Mouse (Mus musculus) embryonic facial prominence, embryonic 11.5 days (tissue): ENCODE data around the gene Polg2. TPM values are rescaled to one million over a fixed set of nuclear protein-coding genes. Genes with fewer than 3 reads are reported as not detected.

ENCODE experiments used
- ATAC-seq: fragments of 200-750 bp; cut with Nextera tagmentation; replicated peaks from 2 replicates; pipeline ENCODE4 v1.8.0; 2017; ENCODE audit warnings: low read depth; ENCODE audit not compliant: insufficient number of reproducible peaks, low FRiP score, low TSS enrichment
- DNase-seq: peaks from one replicate; pipeline ENCODE4 v3.0.0-alpha.2; 2015; ENCODE audit warnings: low spot score
- H3K27ac ChIP-seq: fragments of 300-500 bp; sonication (generic); replicated peaks from 2 replicates; pipeline ENCODE4 v1.5.1; 2014; ENCODE audit warnings: mild to moderate bottlenecking, low read depth, low read length, control low read depth
- H3K27me3 ChIP-seq: fragments of 300-500 bp; sonication (generic); 2 replicates; pipeline ENCODE4 v1.6.1; 2014; ENCODE audit warnings: mild to moderate bottlenecking, low read length, moderate library complexity, mixed read lengths; ENCODE audit not compliant: control insufficient read depth, insufficient read depth
- H3K36me3 ChIP-seq: fragments of 300-500 bp; sonication (generic); replicated peaks from 2 replicates; pipeline ENCODE4 v1.6.1; 2014; ENCODE audit warnings: low read depth, mild to moderate bottlenecking, low read length, moderate library complexity, mixed read lengths; ENCODE audit not compliant: control insufficient read depth, insufficient read depth
- H3K4me1 ChIP-seq: fragments of 300-500 bp; sonication (generic); 2 replicates; pipeline ENCODE4 v1.6.1; 2014; ENCODE audit warnings: low read length, mixed read lengths; ENCODE audit not compliant: control insufficient read depth, insufficient read depth
- H3K4me2 ChIP-seq: fragments of 300-500 bp; sonication (generic); 2 replicates; pipeline ENCODE4 v1.6.1; 2014; ENCODE audit warnings: low read depth, mild to moderate bottlenecking, control low read depth, low read length, moderate library complexity
- H3K4me3 ChIP-seq: fragments of 300-500 bp; sonication (generic); 2 replicates; pipeline ENCODE4 v1.5.1; 2014; ENCODE audit warnings: low read depth, low read length, control low read depth
- H3K9ac ChIP-seq: fragments of 300-500 bp; sonication (generic); replicated peaks from 2 replicates; pipeline ENCODE4 v1.6.1; 2014; ENCODE audit warnings: mild to moderate bottlenecking, control low read depth, low read length
- H3K9me3 ChIP-seq: fragments of 300-500 bp; sonication (generic); replicated peaks from 2 replicates; pipeline ENCODE4 v1.6.1; 2016; ENCODE audit warnings: mild to moderate bottlenecking, low read length, inconsistent platforms, mixed read lengths; ENCODE audit not compliant: control insufficient read depth
- WGBS: fragments of 180-500 bp; shearing (Covaris S2); extraction: QIAGEN DNeasy Blood & Tissue Kit; methylation state at CpG from one replicate; pipeline ENCODE4 v1.1.7; 2014; 5-methylcytosine and 5-hydroxymethylcytosine counted together
- polyA plus RNA-seq: library from polyadenylated mRNA; unstranded; fragments of >200 nt; fragmentation: Nextera tagmentation; extraction: Ambion mirVana; gene quantifications from 2 replicates; pipeline ENCODE4 v1.2.1, GENCODE M21; 2014

The Polg2 gene
- 7.3 and 12.7 TPM in 2 replicates for polyA plus RNA-seq

DNA sequence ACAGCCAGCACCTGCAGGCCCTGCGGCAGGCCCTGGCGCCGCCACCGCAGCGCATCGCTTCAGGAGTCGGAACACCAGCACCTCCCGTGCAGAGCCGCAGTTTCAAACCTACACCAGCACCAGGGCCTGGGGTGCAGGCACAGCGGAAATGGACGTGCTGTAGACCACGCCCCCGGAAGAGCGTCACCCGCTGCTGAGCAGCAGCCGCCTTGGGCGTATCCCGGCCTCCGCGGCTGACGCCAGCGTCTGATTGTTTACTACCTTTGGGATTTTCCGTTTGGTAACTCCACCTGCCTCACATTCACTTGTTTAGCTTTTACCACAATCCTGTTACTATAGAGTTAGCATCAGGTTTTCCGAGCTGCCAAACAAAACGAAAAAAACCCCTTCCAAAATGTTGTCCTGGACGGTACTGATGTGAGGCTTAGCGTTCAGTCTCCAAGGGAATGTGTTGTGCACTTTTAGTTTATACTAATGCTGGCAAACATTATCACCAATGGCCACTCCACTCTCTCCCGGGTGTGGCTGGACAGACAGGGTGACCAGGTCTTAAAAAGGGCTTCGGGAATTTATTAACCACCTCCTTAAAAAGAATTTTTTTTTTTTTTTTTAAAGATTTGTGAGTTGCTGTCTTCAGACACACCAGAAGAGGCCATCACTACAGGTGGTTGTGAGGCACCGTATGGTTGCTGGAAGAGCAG lies at the start of gene Polg2:
Gene Polg2, minus strand, starts transcription at position 150 of the 701 bp plus-strand sequence.
- 2% methylated on average over 30 of the region's 30 CpGs for WGBS
- Histone ChIP-seq H3K9ac (peak within 1 kb of the TSS; percentile 91), H3K36me3 (peaks cover 6% of the 10 kb centered on the region; the same call in 1 of the 2 replicates), H3K27ac (peak within 1 kb of the TSS; percentile 91), H3K4me2 (peak within 1 kb of the TSS; percentile 87), H3K4me1 (no peaks in the 10 kb centered on the region), H3K4me3 (peak within 1 kb of the TSS; percentile 76), H3K27me3 (no peaks in the 10 kb centered on the region), H3K9me3 (no peaks in the 10 kb centered on the region)
- DNase-seq (peak; percentile 95), ATAC-seq (peak; percentile 97)

DNA sequence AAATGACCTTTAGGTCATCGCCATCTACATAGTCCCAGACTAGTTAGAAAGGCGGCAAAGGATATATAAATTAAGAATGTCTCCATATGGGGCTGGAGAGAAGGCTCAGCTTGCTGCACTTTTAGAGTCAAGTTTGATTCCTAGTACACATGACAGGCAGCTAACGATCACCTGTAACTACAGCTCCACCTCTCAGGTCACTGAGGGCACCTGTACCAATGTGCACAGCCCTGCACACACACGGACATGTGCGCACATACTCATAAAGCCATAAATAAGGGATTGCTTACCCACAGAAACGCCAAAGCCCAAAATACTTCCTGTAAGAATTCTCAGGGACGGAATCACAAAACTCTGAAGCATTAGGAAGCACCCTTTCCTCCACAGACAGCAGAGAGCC lies 48.7 kb upstream of the Polg2 start:
- WGBS = 89% methylated on average over 7 of the region's 7 CpGs

DNA sequence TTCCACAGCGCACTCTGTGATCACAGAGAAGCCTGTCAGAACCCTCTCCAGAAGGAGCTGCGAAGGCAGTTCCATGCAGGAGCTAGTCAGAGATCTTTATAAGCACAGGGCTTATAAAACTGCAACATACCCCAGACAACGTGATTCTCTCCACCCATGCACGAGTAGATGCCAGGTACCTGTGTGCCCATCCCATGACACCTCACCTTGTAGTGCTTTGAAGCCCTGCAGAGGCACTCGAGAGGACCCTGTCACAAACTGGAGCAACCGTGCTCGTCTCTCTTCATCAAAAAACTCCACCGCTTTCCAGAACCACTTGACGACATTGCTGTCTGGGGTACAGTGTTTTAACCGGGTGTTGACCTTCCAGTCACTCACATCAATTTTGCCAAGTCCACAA lies 45.1 kb upstream of the Polg2 start:
- H3K27me3 ChIP-seq = no peaks in the 10 kb centered on the region
- H3K9me3 ChIP-seq = no peaks in the 10 kb centered on the region
- 92% methylated on average over 10 of the region's 10 CpGs for WGBS
- ATAC-seq = no peak
- H3K4me1 ChIP-seq = no peaks in the 10 kb centered on the region
- H3K27ac ChIP-seq = no peak overlapping the region
- no peak overlapping the region for H3K9ac ChIP-seq
- H3K4me2 ChIP-seq = no peak overlapping the region
- no peak overlapping the region for H3K4me3 ChIP-seq
- no peak for DNase-seq
- H3K36me3 ChIP-seq = peaks cover under 1% of the 10 kb centered on the region; the same call in 1 of the 2 replicates

More for the DNA sequence above, 48.7 kb upstream of the Polg2 start:
- Histone ChIP-seq H3K27me3 (no peaks in the 10 kb centered on the region), H3K9me3 (no peaks in the 10 kb centered on the region), H3K4me1 (no peaks in the 10 kb centered on the region), H3K4me3 (no peak overlapping the region), H3K9ac (no peak overlapping the region), H3K36me3 (no peaks in the 10 kb centered on the region; the same call in 1 of the 2 replicates), H3K27ac (no peak overlapping the region), H3K4me2 (no peak overlapping the region)
- ATAC-seq (no peak), DNase-seq (no peak)

DNA sequence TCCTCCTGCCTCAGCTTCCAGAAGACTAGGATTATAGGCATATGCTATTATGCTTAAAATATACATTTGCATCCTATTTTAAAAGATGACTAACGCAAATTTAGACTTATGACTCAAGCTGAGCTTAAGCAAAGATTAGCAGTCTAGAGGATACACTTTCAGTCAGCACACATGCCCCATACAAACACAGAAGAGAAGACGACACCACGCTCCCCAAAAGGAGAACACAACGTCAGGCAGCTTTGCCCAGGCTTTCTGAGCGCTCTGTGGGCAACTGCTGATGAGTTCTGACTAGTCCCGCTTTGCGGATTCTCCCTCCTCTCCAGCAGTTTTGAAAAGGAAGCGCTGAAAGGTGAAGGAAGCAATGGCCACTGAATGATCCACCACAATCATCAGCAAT lies 44.4 kb upstream of the Polg2 start:
- no peak for ATAC-seq
- no peaks in the 10 kb centered on the region for H3K27me3 ChIP-seq
- H3K9ac ChIP-seq = no peak overlapping the region
- H3K36me3 ChIP-seq = peaks cover 2% of the 10 kb centered on the region; the same call in 1 of the 2 replicates
- no peak overlapping the region for H3K27ac ChIP-seq
- no peak overlapping the region for H3K4me2 ChIP-seq
- no peaks in the 10 kb centered on the region for H3K9me3 ChIP-seq
- 93% methylated on average over 8 of the region's 8 CpGs for WGBS
- H3K4me1 ChIP-seq = no peaks in the 10 kb centered on the region
- no peak for DNase-seq
- no peak overlapping the region for H3K4me3 ChIP-seq

DNA sequence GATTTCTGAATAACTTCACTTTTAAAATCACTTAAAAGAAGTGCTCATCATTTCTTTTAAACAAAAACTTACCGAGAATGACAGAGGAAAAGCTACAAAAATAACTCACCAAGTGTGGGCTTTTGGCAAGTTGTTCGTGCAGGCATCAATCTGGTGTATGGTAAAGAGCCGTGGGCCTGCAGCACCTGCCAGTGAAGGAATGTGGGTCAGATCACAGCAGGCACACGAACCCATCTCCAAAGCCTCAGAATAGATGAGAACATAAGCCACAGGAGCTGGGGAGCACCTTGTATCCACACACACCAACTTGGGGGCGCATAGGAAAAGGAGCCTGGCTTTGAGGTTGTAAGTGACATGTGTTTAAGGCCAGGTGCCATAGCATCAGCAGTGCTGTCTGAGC lies 43.6 kb upstream of the Polg2 start:
- WGBS = 93% methylated on average over 5 of the region's 5 CpGs
- peaks cover 2% of the 10 kb centered on the region; the same call in 1 of the 2 replicates for H3K36me3 ChIP-seq

DNA sequence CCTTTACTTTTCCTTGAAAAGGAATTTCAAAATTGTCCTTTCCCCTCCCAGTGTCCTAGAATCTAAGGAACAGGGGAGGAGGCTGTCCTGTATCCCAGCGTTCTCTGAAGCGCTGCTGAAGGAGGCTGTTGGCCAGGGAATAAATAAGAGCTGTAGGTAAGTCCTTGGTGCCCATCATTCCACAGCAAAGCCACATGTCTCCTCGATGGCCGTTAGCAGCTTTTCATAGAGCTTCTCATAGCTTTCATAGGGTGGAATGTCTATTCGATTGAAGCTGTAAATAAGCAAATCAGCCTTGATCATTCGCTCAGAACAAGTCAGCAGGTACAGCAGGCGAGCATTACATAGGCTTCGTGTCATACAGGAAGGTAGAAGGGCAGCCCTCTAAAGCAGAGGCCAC lies 43.2 kb upstream of the Polg2 start:
- Histone ChIP-seq H3K9me3 (no peaks in the 10 kb centered on the region), H3K4me1 (no peaks in the 10 kb centered on the region), H3K27ac (no peak overlapping the region), H3K27me3 (no peaks in the 10 kb centered on the region), H3K4me2 (no peak overlapping the region), H3K36me3 (peaks cover 2% of the 10 kb centered on the region; the same call in 1 of the 2 replicates), H3K4me3 (no peak overlapping the region), H3K9ac (no peak overlapping the region)
- WGBS = 92% methylated on average over 8 of the region's 8 CpGs
- ATAC-seq (no peak), DNase-seq (no peak)

More for the DNA sequence above, 43.6 kb upstream of the Polg2 start:
- Histone ChIP-seq H3K4me3 (no peak overlapping the region), H3K4me1 (no peaks in the 10 kb centered on the region), H3K9ac (no peak overlapping the region), H3K27me3 (no peaks in the 10 kb centered on the region), H3K27ac (no peak overlapping the region), H3K9me3 (no peaks in the 10 kb centered on the region), H3K4me2 (no peak overlapping the region)
- DNase-seq = no peak
- ATAC-seq = no peak

DNA sequence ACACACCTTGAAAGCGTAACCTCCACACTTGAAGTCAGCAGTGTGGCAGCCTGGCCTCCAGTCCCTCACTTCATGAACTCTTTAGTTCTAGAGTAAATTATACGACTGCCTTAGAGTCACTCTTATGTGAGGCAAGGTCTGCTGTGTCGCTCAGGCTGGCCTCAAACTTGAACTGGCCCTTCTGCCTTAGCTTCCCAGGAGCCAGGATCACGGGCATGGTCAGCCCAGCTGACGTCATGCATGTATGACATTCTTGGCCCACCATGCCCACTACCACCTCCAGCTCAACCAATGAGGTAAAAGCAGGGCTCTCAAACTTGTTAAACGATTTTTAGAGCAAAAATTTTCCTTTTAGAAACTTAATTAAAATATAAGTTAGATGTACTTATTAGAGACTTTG lies 42.1 kb upstream of the Polg2 start:
- no peaks in the 10 kb centered on the region for H3K9me3 ChIP-seq
- 87% methylated on average over 6 of the region's 6 CpGs for WGBS
- H3K27me3 ChIP-seq = no peaks in the 10 kb centered on the region
- no peak overlapping the region for H3K27ac ChIP-seq
- no peak overlapping the region for H3K9ac ChIP-seq
- DNase-seq (no peak), ATAC-seq (no peak)
- H3K4me2 ChIP-seq = no peak overlapping the region
- peaks cover 6% of the 10 kb centered on the region for H3K36me3 ChIP-seq
- no peak overlapping the region for H3K4me3 ChIP-seq
- no peaks in the 10 kb centered on the region for H3K4me1 ChIP-seq

DNA sequence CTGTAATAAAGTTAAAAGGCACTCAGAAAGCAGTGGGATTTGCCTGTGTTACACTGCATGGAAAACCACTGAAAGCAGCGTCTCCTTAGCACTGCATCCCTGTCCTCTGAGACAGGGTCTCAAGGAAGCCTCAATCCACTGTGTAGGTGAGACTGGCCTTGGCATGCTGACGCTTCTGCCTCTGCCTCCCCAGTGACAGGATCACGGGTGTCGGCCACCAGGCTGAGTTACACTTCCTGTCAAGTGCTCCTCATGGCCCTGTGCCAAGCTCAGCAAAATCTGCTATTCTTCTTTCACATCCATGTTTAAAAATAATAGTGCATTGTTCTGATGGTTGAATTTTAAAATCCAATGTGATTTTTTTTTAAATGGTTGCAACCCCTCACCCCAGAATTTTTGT lies 41.6 kb upstream of the Polg2 start:
- no peaks in the 10 kb centered on the region for H3K9me3 ChIP-seq
- H3K4me2 ChIP-seq = no peak overlapping the region
- DNase-seq = no peak
- ATAC-seq = no peak
- no peak overlapping the region for H3K9ac ChIP-seq
- no peaks in the 10 kb centered on the region for H3K27me3 ChIP-seq
- no peak overlapping the region for H3K27ac ChIP-seq
- H3K36me3 ChIP-seq = peaks cover 6% of the 10 kb centered on the region
- WGBS = 70% methylated on average over 4 of the region's 4 CpGs
- no peaks in the 10 kb centered on the region for H3K4me1 ChIP-seq
- H3K4me3 ChIP-seq = no peak overlapping the region
